Comparison of ENCODE assay signal across 19 mouse cellular contexts in genomic region chr5:135109976-135110375, GRCm38 (mm10). TPM values are rescaled to one million over a fixed set of nuclear protein-coding genes. Genes with fewer than 3 reads are reported as not detected.
A peak's percentile ranks its signal among the peaks of the same experiment; 100 is the strongest.
DNase-seq lines count a peak whose midpoint lies in the region; ATAC-seq and TF ChIP-seq lines count a peak whose summit lies in the region.
"Had no signal": no experiment of that assay in that cellular context is flagged by ENCODE, and none has a peak within 500 bp of the region (broad histone marks: within the 10 kb centered on the region; RNA-seq: fewer than 3 reads in every experiment).

No protein-coding gene starts in this region.

- no peak for TF ChIP-seq CTCF in liver, adult 2 months (IDR thresholded peaks at IDR 0.05; ENCODE audit: low read depth, low read length)
- TF ChIP-seq CTCF in liver, postnatal 0 days (IDR thresholded peaks at IDR 0.05; ENCODE audit: low read depth): no peak

- H3K4me3 ChIP-seq in kidney, embryonic 14.5 days (ENCODE audit: low read length): no peak overlapping the region
- H3K4me3 ChIP-seq in liver, adult 2 months (ENCODE audit: insufficient read depth, low read depth, low read length): no peak overlapping the region
- H3K4me3 ChIP-seq in liver, postnatal 0 days (ENCODE audit: low read depth, low read length): no peak overlapping the region
- no peak overlapping the region for H3K4me3 ChIP-seq in brown adipose tissue, adult 24 weeks (ENCODE audit: insufficient read depth, low read depth, low read length)
- H3K4me3 ChIP-seq: embryonic facial prominence, embryonic 10.5 days; heart, embryonic 13.5 days; hindbrain, embryonic 15.5 days had no signal

- peaks cover 26% of the 10 kb centered on the region for H3K27me3 ChIP-seq in kidney, embryonic 14.5 days (ENCODE audit: control insufficient read depth, insufficient read depth, low read length)
- H3K27me3 ChIP-seq in liver, adult 2 months (ENCODE audit: control insufficient read depth, insufficient read depth, low read length): no peaks in the 10 kb centered on the region
- peaks cover 28% of the 10 kb centered on the region for H3K27me3 ChIP-seq in liver, postnatal 0 days (ENCODE audit: insufficient read depth, low read length)

- ATAC-seq in kidney, embryonic 14.5 days (ENCODE audit: low FRiP score, low TSS enrichment): no peak
- no peak for ATAC-seq in liver, postnatal 0 days
- ATAC-seq in frontal cortex, adult (ENCODE audit: low TSS enrichment): no peak
- ATAC-seq: activated CD4-positive, CD25-positive, alpha-beta regulatory T cell, adult 4 months; forebrain, embryonic 14.5 days; Patski had no signal

- no peaks in the 10 kb centered on the region for H3K9me3 ChIP-seq in kidney, embryonic 14.5 days (ENCODE audit: control insufficient read depth, low read length)
- H3K9me3 ChIP-seq in liver, postnatal 0 days (ENCODE audit: low read length): no peaks in the 10 kb centered on the region
- H3K9me3 ChIP-seq: embryonic facial prominence, embryonic 10.5 days; heart, embryonic 13.5 days; hindbrain, embryonic 15.5 days had no signal

- no peak overlapping the region for H3K4me2 ChIP-seq in kidney, embryonic 14.5 days (replicated peaks; ENCODE audit: low read depth, low read length)
- H3K4me2 ChIP-seq in liver, postnatal 0 days (ENCODE audit: low read depth, low read length): no peak overlapping the region
- H3K4me2 ChIP-seq: heart, embryonic 13.5 days; hindbrain, embryonic 15.5 days had no signal

- H3K36me3 ChIP-seq in kidney, embryonic 14.5 days (ENCODE audit: control insufficient read depth, insufficient read depth, low read length): no peaks in the 10 kb centered on the region
- peaks cover 9% of the 10 kb centered on the region for H3K36me3 ChIP-seq in liver, adult 2 months (ENCODE audit: control insufficient read depth, insufficient read depth, low read length)
- no peaks in the 10 kb centered on the region for H3K36me3 ChIP-seq in liver, postnatal 0 days (replicated peaks; ENCODE audit: insufficient read depth, low read length)
- H3K36me3 ChIP-seq: embryonic facial prominence, embryonic 10.5 days; heart, embryonic 13.5 days; hindbrain, embryonic 15.5 days had no signal

- TF ChIP-seq EP300 in liver, postnatal 0 days (IDR thresholded peaks at IDR 0.05; ENCODE audit: low read depth): no peak

- peak; percentile 74 for DNase-seq in kidney, adult 11 months
- DNase-seq in liver, adult 2 months (ENCODE audit: extremely low read depth, low read depth, low spot score): peak; percentile 66
- DNase-seq in liver, postnatal 0 days: no peak
- DNase-seq in kidney, postnatal 25 days: peak; percentile 53 to 73
- DNase-seq in frontal cortex, postnatal 25 days (ENCODE audit: low spot score in 2 of 2): no peak
- DNase-seq: cerebellum, adult 18-20 months; cerebellum, adult 9-11 months; cerebellum, postnatal 36 days; heart, postnatal 36 days had no signal

- no peak overlapping the region for H3K9ac ChIP-seq in kidney, embryonic 14.5 days (ENCODE audit: low read depth, low read length)
- H3K9ac ChIP-seq in liver, adult 2 months (ENCODE audit: low read depth, low read length): peak overlapping the region; percentile 42
- no peak overlapping the region for H3K9ac ChIP-seq in liver, postnatal 0 days (replicated peaks)
- H3K9ac ChIP-seq: heart, embryonic 13.5 days; hindbrain, embryonic 15.5 days had no signal

- H3K27ac ChIP-seq in kidney, embryonic 14.5 days (ENCODE audit: low read depth, low read length): no peak overlapping the region
- peak overlapping the region; percentile 91 for H3K27ac ChIP-seq in liver, adult 2 months (replicated peaks; ENCODE audit: insufficient read depth, low read depth, low read length)
- H3K27ac ChIP-seq in liver, postnatal 0 days (ENCODE audit: low read depth): no peak overlapping the region
- H3K27ac ChIP-seq in brown adipose tissue, adult 24 weeks (replicated peaks; ENCODE audit: low read depth, low read length): peak overlapping the region; percentile 76
- H3K27ac ChIP-seq: embryonic facial prominence, embryonic 10.5 days; heart, embryonic 13.5 days; hindbrain, embryonic 15.5 days had no signal

- H3K4me1 ChIP-seq in kidney, embryonic 14.5 days (ENCODE audit: control insufficient read depth, insufficient read depth, low read length): no peaks in the 10 kb centered on the region
- peaks cover 37% of the 10 kb centered on the region for H3K4me1 ChIP-seq in liver, adult 2 months (ENCODE audit: control insufficient read depth, insufficient read depth, low read length)
- peaks cover 11% of the 10 kb centered on the region for H3K4me1 ChIP-seq in liver, postnatal 0 days (ENCODE audit: insufficient read depth)
- peaks cover 9% of the 10 kb centered on the region for H3K4me1 ChIP-seq in brown adipose tissue, adult 24 weeks (ENCODE audit: control insufficient read depth, insufficient read depth, insufficient read length, low read length)

- WGBS in kidney, embryonic 14.5 days: 39% methylated on average over 6 of the region's 6 CpGs
- 14% methylated on average over 6 of the region's 6 CpGs for WGBS in liver, adult 2 months
- 41% methylated on average over 6 of the region's 6 CpGs for WGBS in liver, postnatal 0 days (ENCODE audit: insufficient replicate concordance)

- peaks cover 21% of the 10 kb centered on the region for H3K79me2 ChIP-seq in liver, adult 2 months (ENCODE audit: control insufficient read depth, insufficient read depth, low read length)

- TF ChIP-seq POLR2A in liver, adult 2 months (IDR thresholded peaks at IDR 0.05; ENCODE audit: extremely low read depth, insufficient read depth, low read length): no peak

RNA-seq across cellular contexts. Expression of gene Mlxipl, which starts 20.3 kb away (rescaled TPM):
- 3.9 and 6.4 TPM in 2 replicates for polyA plus RNA-seq in kidney, embryonic 14.5 days (2014; fragmentation: Nextera tagmentation; extraction: Ambion mirVana)
- 198 and 237 TPM in 2 replicates for total RNA-seq in liver, adult 2 months (2014; rRNA removed)
- polyA plus RNA-seq in liver, adult 2 months (2012; rRNA removed): 444 and 617 TPM in 2 replicates
- 18.2 and 19.5 TPM in 2 replicates for polyA plus RNA-seq in liver, postnatal 0 days (2015; fragmentation: Nextera tagmentation; extraction: Ambion mirVana)
- polyA plus RNA-seq in brown adipose tissue, adult 24 weeks (2012; ENCODE audit: insufficient read depth, insufficient read length, missing spikeins): 174 and 262 TPM in 2 replicates
- total RNA-seq: CH12.LX had no signal
- polyA plus RNA-seq: activated CD4-positive, CD25-positive, alpha-beta regulatory T cell, adult 4 months had no signal

RNA-seq across cellular contexts. Expression of gene Vps37d, which starts 31.9 kb away (rescaled TPM):
- polyA plus RNA-seq in kidney, embryonic 14.5 days (2014; fragmentation: Nextera tagmentation; extraction: Ambion mirVana): 8.9 and 12.6 TPM in 2 replicates
- 0.13 and 0.18 TPM in 2 replicates for total RNA-seq in liver, adult 2 months (2014; rRNA removed)
- 0.60 and 0.66 TPM in 2 replicates for polyA plus RNA-seq in liver, adult 2 months (2012; rRNA removed)
- polyA plus RNA-seq in liver, postnatal 0 days (2015; fragmentation: Nextera tagmentation; extraction: Ambion mirVana): 0.53 and 0.80 TPM in 2 replicates
- 1.1 TPM in 1 of 2 replicates, not detected in the other for polyA plus RNA-seq in brown adipose tissue, adult 24 weeks (2012; ENCODE audit: insufficient read depth, insufficient read length, missing spikeins)
- polyA plus RNA-seq: activated CD4-positive, CD25-positive, alpha-beta regulatory T cell, adult 4 months had no signal

RNA-seq across cellular contexts. Expression of gene Tbl2, which starts 39.5 kb away (rescaled TPM):
- 11.9 and 24.5 TPM in 2 replicates for polyA plus RNA-seq in kidney, embryonic 14.5 days (2014; fragmentation: Nextera tagmentation; extraction: Ambion mirVana)
- 5.8 and 8.0 TPM in 2 replicates for total RNA-seq in liver, adult 2 months (2014; rRNA removed)
- polyA plus RNA-seq in liver, adult 2 months (2012; rRNA removed): 9.6 and 10.1 TPM in 2 replicates
- 10.4 and 12.3 TPM in 2 replicates for polyA plus RNA-seq in liver, postnatal 0 days (2015; fragmentation: Nextera tagmentation; extraction: Ambion mirVana)
- polyA plus RNA-seq in brown adipose tissue, adult 24 weeks (2012; ENCODE audit: insufficient read depth, insufficient read length, missing spikeins): 7.5 and 8.2 TPM in 2 replicates

RNA-seq across cellular contexts. Expression of gene Bud23, which starts 45.2 kb away (rescaled TPM):
- polyA plus RNA-seq in kidney, embryonic 14.5 days (2014; fragmentation: Nextera tagmentation; extraction: Ambion mirVana): 118 and 156 TPM in 2 replicates
- total RNA-seq in liver, adult 2 months (2014; rRNA removed): 32.7 and 38.4 TPM in 2 replicates
- 50.9 and 51.7 TPM in 2 replicates for polyA plus RNA-seq in liver, adult 2 months (2012; rRNA removed)
- 38.3 TPM in 2 replicates for polyA plus RNA-seq in liver, postnatal 0 days (2015; fragmentation: Nextera tagmentation; extraction: Ambion mirVana)
- polyA plus RNA-seq in brown adipose tissue, adult 24 weeks (2012; ENCODE audit: insufficient read depth, insufficient read length, missing spikeins): 28.3 and 31.3 TPM in 2 replicates

RNA-seq across cellular contexts. Expression of gene Dnajc30, which starts 46.0 kb away (rescaled TPM):
- polyA plus RNA-seq in kidney, embryonic 14.5 days (2014; fragmentation: Nextera tagmentation; extraction: Ambion mirVana): 33.4 and 34.4 TPM in 2 replicates
- total RNA-seq in liver, adult 2 months (2014; rRNA removed): 7.1 and 8.6 TPM in 2 replicates
- polyA plus RNA-seq in liver, adult 2 months (2012; rRNA removed): 39.9 and 45.7 TPM in 2 replicates
- polyA plus RNA-seq in liver, postnatal 0 days (2015; fragmentation: Nextera tagmentation; extraction: Ambion mirVana): 28.7 and 33.3 TPM in 2 replicates
- polyA plus RNA-seq in brown adipose tissue, adult 24 weeks (2012; ENCODE audit: insufficient read depth, insufficient read length, missing spikeins): 14.3 and 21.1 TPM in 2 replicates

Comparison
In these comparisons a context has a peak if more than half of its experiments do, and no peak if none do; other contexts are left out.
1. DNase-seq: peak in kidney, adult 11 months (single experiment), liver, adult 2 months (single experiment) and kidney, postnatal 25 days (2 of 2); none in liver, postnatal 0 days (single experiment) and frontal cortex, postnatal 25 days (0 of 2).
2. H3K27ac ChIP-seq: peak in liver, adult 2 months (single experiment) and brown adipose tissue, adult 24 weeks (single experiment); none in kidney, embryonic 14.5 days (single experiment) and liver, postnatal 0 days (single experiment).